Mouse (Mus musculus) embryonic fibroblast, embryonic 13.5 days (primary cell): ENCODE data around the gene Invs.

Experiments used
- CTCF ChIP-seq: IDR thresholded peaks from 2 replicates; pipeline ENCODE4 v1.5.1; 2011; ENCODE audit warnings: mild to moderate bottlenecking, control low read depth, low read length, moderate library complexity, borderline replicate concordance; ENCODE audit not compliant: insufficient read depth
- POLR2A ChIP-seq: IDR thresholded peaks from 2 replicates; pipeline ENCODE4 v1.6.1; 2011; ENCODE audit warnings: low read depth, mild to moderate bottlenecking, control low read depth, low read length, moderate library complexity

DNA sequence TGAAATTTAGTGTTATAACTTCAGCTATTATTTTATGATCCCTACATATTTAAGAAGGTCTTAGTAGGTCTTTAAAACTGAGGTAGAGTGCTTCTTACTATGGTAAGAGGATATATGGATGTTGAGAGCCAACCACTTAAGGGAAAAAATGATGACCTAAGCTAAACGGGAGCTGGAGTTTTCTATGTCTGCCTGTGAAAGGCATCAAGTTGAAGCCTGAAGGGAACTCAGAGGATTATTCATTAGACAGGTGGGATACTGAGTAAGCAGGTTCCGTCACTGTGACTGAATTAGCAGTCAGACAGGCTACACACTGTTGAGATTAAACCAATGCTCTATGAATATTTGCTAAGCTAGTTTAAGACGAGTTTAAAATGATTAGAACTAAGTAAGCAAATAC, 2.5 kb upstream of the Invs start:
- TF ChIP-seq CTCF (no peak), POLR2A (no peak)
